ENCODE assay signal across 18 mouse cellular contexts in the genomic region with DNA sequence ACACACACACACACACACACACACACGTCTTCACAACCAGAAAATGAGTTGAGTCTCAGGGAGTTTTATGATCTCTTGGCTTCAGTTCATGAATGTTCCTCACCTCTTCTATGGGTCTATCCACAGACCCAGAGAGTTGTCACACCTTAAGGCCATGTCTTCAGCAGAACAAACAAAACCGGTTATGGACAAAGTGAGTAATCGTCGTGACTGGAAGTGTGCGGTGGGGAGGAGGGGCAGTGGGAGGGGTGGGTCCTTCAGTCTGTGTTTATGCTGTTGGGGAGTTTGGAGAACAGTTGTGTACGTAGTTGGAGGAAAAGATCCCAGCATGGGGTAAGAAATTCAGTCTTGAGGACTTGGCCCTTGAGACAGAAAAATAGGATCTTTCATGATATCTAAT.
"Had no signal": no experiment of that assay in that cellular context is flagged by ENCODE, and none has a peak within 500 bp of the region (broad histone marks: within the 10 kb centered on the region; RNA-seq: fewer than 3 reads in every experiment).

No protein-coding gene starts in this region.

- H3K4me2 ChIP-seq: lung, embryonic 14.5 days; midbrain, embryonic 13.5 days; neural tube, embryonic 13.5 days; neural tube, embryonic 15.5 days had no signal

- H3K4me1 ChIP-seq: midbrain, embryonic 10.5 days; midbrain, embryonic 13.5 days; neural tube, embryonic 13.5 days; neural tube, embryonic 15.5 days had no signal

- H3K36me3 ChIP-seq: neural tube, embryonic 13.5 days had no signal

- H3K9me3 ChIP-seq: midbrain, embryonic 10.5 days; midbrain, embryonic 13.5 days; neural tube, embryonic 13.5 days; neural tube, embryonic 15.5 days had no signal

- DNase-seq: lung, adult 18-20 months; lung, embryonic 14.5 days; lung, postnatal 10 days; lung, postnatal 4 days; retina, postnatal 1 day; right cerebral cortex, adult 18-20 months; right cerebral cortex, postnatal 25 days; right cerebral cortex, postnatal 4 days; spleen, adult 18-20 months; thymus, adult 18-20 months; thymus, postnatal 14 days; thymus, postnatal 36 days had no signal

- H3K4me3 ChIP-seq: midbrain, embryonic 10.5 days; midbrain, embryonic 13.5 days; myocyte; neural tube, embryonic 13.5 days; neural tube, embryonic 15.5 days had no signal

- H3K27me3 ChIP-seq: midbrain, embryonic 13.5 days; neural tube, embryonic 13.5 days; neural tube, embryonic 15.5 days had no signal

- ATAC-seq: midbrain, embryonic 13.5 days; midbrain, embryonic 16.5 days had no signal

- H3K27ac ChIP-seq: midbrain, embryonic 10.5 days; midbrain, embryonic 13.5 days; neural tube, embryonic 13.5 days; neural tube, embryonic 15.5 days had no signal

- H3K9ac ChIP-seq: lung, embryonic 14.5 days; midbrain, embryonic 13.5 days; neural tube, embryonic 13.5 days; neural tube, embryonic 15.5 days had no signal
